Mouse (Mus musculus) forebrain, embryonic 12.5 days (tissue): ENCODE data around the gene Ttc28. TPM values are rescaled to one million over a fixed set of nuclear protein-coding genes. Genes with fewer than 3 reads are reported as not detected.

Source experiments
- ATAC-seq: fragments of 200-750 bp; cut with Nextera tagmentation; 2 replicates; pipeline ENCODE4 v1.8.0; 2017; ENCODE audit warnings: moderate TSS enrichment; ENCODE audit not compliant: low FRiP score
- H3K27ac ChIP-seq: fragments of 300-500 bp; sonication (generic); 2 replicates; pipeline ENCODE4 v1.5.1; 2016; ENCODE audit warnings: mild to moderate bottlenecking
- H3K27me3 ChIP-seq: fragments of 300-500 bp; sonication (generic); 2 replicates; pipeline ENCODE4 v1.6.1; 2016; ENCODE audit warnings: mild to moderate bottlenecking
- H3K36me3 ChIP-seq: fragments of 300-500 bp; sonication (generic); replicated peaks from 2 replicates; pipeline ENCODE4 v1.6.1; 2016; ENCODE audit warnings: mild to moderate bottlenecking
- H3K4me1 ChIP-seq: fragments of 300-500 bp; sonication (generic); 2 replicates; pipeline ENCODE4 v1.6.1; 2016
- H3K4me2 ChIP-seq: fragments of 300-500 bp; sonication (generic); 2 replicates; pipeline ENCODE4 v1.6.1; 2016; ENCODE audit warnings: mild to moderate bottlenecking, moderate library complexity
- H3K4me3 ChIP-seq: fragments of 300-500 bp; sonication (generic); replicated peaks from 2 replicates; pipeline ENCODE4 v1.5.1; 2016; ENCODE audit warnings: mild to moderate bottlenecking
- H3K9ac ChIP-seq: fragments of 300-500 bp; sonication (generic); 2 replicates; pipeline ENCODE4 v1.6.1; 2016; ENCODE audit warnings: mild to moderate bottlenecking
- H3K9me3 ChIP-seq: fragments of 300-500 bp; sonication (generic); 2 replicates; pipeline ENCODE4 v1.6.1; 2016
- WGBS: fragments of 180-500 bp; shearing (Covaris S2); methylation state at CpG from one replicate; pipeline ENCODE4 v1.1.7; 2016; 5-methylcytosine and 5-hydroxymethylcytosine counted together
- polyA plus RNA-seq: library from polyadenylated mRNA; unstranded; fragments of >200 nt; fragmentation: Nextera tagmentation; extraction: Ambion mirVana; gene quantifications from 2 replicates; pipeline ENCODE4 v1.2.1, GENCODE M21; 2016

Gene Ttc28
- polyA plus RNA-seq, 1 experiment from 2014 or later = 23.1 TPM

- H3K4me3 ChIP-seq = no peak overlapping the region
- no peak; the same call in 1 of the 2 replicates for ATAC-seq
- no peak overlapping the region; the same call in 1 of the 2 replicates for H3K4me2 ChIP-seq
- H3K27me3 ChIP-seq = no peaks in the 10 kb centered on the region
- H3K36me3 ChIP-seq = no peaks in the 10 kb centered on the region
- H3K27ac ChIP-seq = peak overlapping the region; percentile 74
- H3K9ac ChIP-seq = peak overlapping the region; percentile 33; the same call in 1 of the 2 replicates
- peaks cover 71% of the 10 kb centered on the region for H3K4me1 ChIP-seq
- WGBS = 77% methylated on average over 13 of the region's 13 CpGs
- H3K9me3 ChIP-seq = no peaks in the 10 kb centered on the region
Observed at GRCm38 (mm10) chr5:111024621-111025020, 145.0 kb downstream of the Ttc28 start.

- H3K27me3 ChIP-seq = no peaks in the 10 kb centered on the region
- H3K4me1 ChIP-seq = peaks cover 73% of the 10 kb centered on the region
- 47% methylated on average over 14 of the region's 14 CpGs for WGBS
- H3K4me3 ChIP-seq = no peak overlapping the region
- peak overlapping the region; percentile 74 for H3K27ac ChIP-seq
- peak; percentile 20; the same call in 1 of the 2 replicates for ATAC-seq
- no peak overlapping the region; the same call in 1 of the 2 replicates for H3K4me2 ChIP-seq
- H3K9me3 ChIP-seq = no peaks in the 10 kb centered on the region
- no peak overlapping the region for H3K9ac ChIP-seq
- no peaks in the 10 kb centered on the region for H3K36me3 ChIP-seq
Observed at GRCm38 (mm10) chr5:111025476-111025875, 145.9 kb downstream of the Ttc28 start.

GRCm38 (mm10) chr5:111026209-111026608 is 146.6 kb downstream of the Ttc28 start:
- Histone ChIP-seq H3K9ac (no peak overlapping the region), H3K4me3 (no peak overlapping the region), H3K4me1 (peaks cover 76% of the 10 kb centered on the region), H3K9me3 (no peaks in the 10 kb centered on the region), H3K4me2 (no peak overlapping the region), H3K36me3 (no peaks in the 10 kb centered on the region; the same call in 1 of the 2 replicates), H3K27ac (no peak overlapping the region), H3K27me3 (no peaks in the 10 kb centered on the region)
- 51% methylated on average over 8 of the region's 8 CpGs for WGBS
- ATAC-seq = no peak

GRCm38 (mm10) chr5:111028340-111028739 is 148.7 kb downstream of the Ttc28 start:
- Histone ChIP-seq H3K9me3 (no peaks in the 10 kb centered on the region), H3K27ac (no peak overlapping the region), H3K27me3 (no peaks in the 10 kb centered on the region), H3K4me1 (peaks cover 64% of the 10 kb centered on the region), H3K36me3 (no peaks in the 10 kb centered on the region; the same call in 1 of the 2 replicates), H3K4me3 (no peak overlapping the region), H3K9ac (no peak overlapping the region; the same call in 1 of the 2 replicates), H3K4me2 (no peak overlapping the region)
- 72% methylated on average over 4 of the region's 4 CpGs for WGBS
- ATAC-seq = no peak

GRCm38 (mm10) chr5:111028952-111029351 is 149.3 kb downstream of the Ttc28 start:
- no peak for ATAC-seq
- no peak overlapping the region; the same call in 1 of the 2 replicates for H3K9ac ChIP-seq
- H3K27ac ChIP-seq = no peak overlapping the region
- H3K27me3 ChIP-seq = no peaks in the 10 kb centered on the region
- H3K36me3 ChIP-seq = no peaks in the 10 kb centered on the region; the same call in 1 of the 2 replicates
- 85% methylated on average over 9 of the region's 9 CpGs for WGBS
- H3K4me3 ChIP-seq = no peak overlapping the region
- peaks cover 57% of the 10 kb centered on the region for H3K4me1 ChIP-seq
- no peak overlapping the region for H3K4me2 ChIP-seq
- H3K9me3 ChIP-seq = no peaks in the 10 kb centered on the region

GRCm38 (mm10) chr5:111032687-111033295 is 153.2 kb downstream of the Ttc28 start:
- ATAC-seq = no peak
- 72% methylated on average over 10 of the region's 10 CpGs for WGBS
- no peaks in the 10 kb centered on the region; the same call in 1 of the 2 replicates for H3K36me3 ChIP-seq
- no peak overlapping the region for H3K4me3 ChIP-seq
- H3K4me2 ChIP-seq = no peak overlapping the region
- H3K4me1 ChIP-seq = peaks cover 33% of the 10 kb centered on the region
- no peaks in the 10 kb centered on the region for H3K27me3 ChIP-seq
- no peaks in the 10 kb centered on the region for H3K9me3 ChIP-seq
- H3K9ac ChIP-seq = no peak overlapping the region
- no peak overlapping the region for H3K27ac ChIP-seq

- Histone ChIP-seq H3K9ac (no peak overlapping the region), H3K4me3 (no peak overlapping the region), H3K9me3 (no peaks in the 10 kb centered on the region), H3K4me2 (no peak overlapping the region), H3K36me3 (no peaks in the 10 kb centered on the region; the same call in 1 of the 2 replicates), H3K4me1 (peaks cover 32% of the 10 kb centered on the region), H3K27ac (no peak overlapping the region), H3K27me3 (no peaks in the 10 kb centered on the region)
- no peak for ATAC-seq
- 95% methylated on average over 4 of the region's 4 CpGs for WGBS
Observed at GRCm38 (mm10) chr5:111033489-111033888, 153.9 kb downstream of the Ttc28 start.

- H3K4me2 ChIP-seq = no peak overlapping the region
- H3K27me3 ChIP-seq = no peaks in the 10 kb centered on the region
- no peak overlapping the region for H3K4me3 ChIP-seq
- ATAC-seq = no peak
- peaks cover 46% of the 10 kb centered on the region for H3K4me1 ChIP-seq
- no peaks in the 10 kb centered on the region for H3K36me3 ChIP-seq
- H3K9ac ChIP-seq = no peak overlapping the region
- 76% methylated on average over 7 of the region's 7 CpGs for WGBS
- H3K9me3 ChIP-seq = no peaks in the 10 kb centered on the region
- peak overlapping the region; percentile 42 for H3K27ac ChIP-seq
Observed at GRCm38 (mm10) chr5:111037123-111037748, 157.6 kb downstream of the Ttc28 start.

GRCm38 (mm10) chr5:111039771-111040170 is 160.2 kb downstream of the Ttc28 start:
- H3K9ac ChIP-seq = 0 out of 2 replicates have a peak overlapping the region, but pooled peaks have one; percentile 17
- H3K4me1 ChIP-seq = peaks cover 69% of the 10 kb centered on the region
- ATAC-seq = no peak

GRCm38 (mm10) chr5:111041952-111042351 is 162.3 kb downstream of the Ttc28 start:
- WGBS = 50% methylated on average over 5 of the region's 5 CpGs
- Histone ChIP-seq H3K4me2 (no peak overlapping the region), H3K27me3 (no peaks in the 10 kb centered on the region), H3K36me3 (no peaks in the 10 kb centered on the region), H3K9ac (no peak overlapping the region), H3K27ac (peak overlapping the region; percentile 63; the same call in 1 of the 2 replicates), H3K4me1 (peaks cover 86% of the 10 kb centered on the region), H3K4me3 (no peak overlapping the region), H3K9me3 (no peaks in the 10 kb centered on the region)
- ATAC-seq = no peak

More at GRCm38 (mm10) chr5:111039771-111040170, 160.2 kb downstream of the Ttc28 start:
- H3K27ac ChIP-seq = no peak overlapping the region; the same call in 1 of the 2 replicates
- no peak overlapping the region for H3K4me2 ChIP-seq
- no peak overlapping the region for H3K4me3 ChIP-seq
- 62% methylated on average over 6 of the region's 6 CpGs for WGBS
- no peaks in the 10 kb centered on the region for H3K9me3 ChIP-seq
- H3K36me3 ChIP-seq = no peaks in the 10 kb centered on the region
- H3K27me3 ChIP-seq = no peaks in the 10 kb centered on the region

- WGBS = 10% methylated on average over 7 of the region's 7 CpGs
- no peaks in the 10 kb centered on the region for H3K9me3 ChIP-seq
- H3K4me1 ChIP-seq = peaks cover 85% of the 10 kb centered on the region
- no peak overlapping the region for H3K4me2 ChIP-seq
- no peaks in the 10 kb centered on the region for H3K27me3 ChIP-seq
- no peak overlapping the region for H3K4me3 ChIP-seq
- 0 out of 2 replicates have a peak overlapping the region, but pooled peaks have one; percentile 1 for H3K9ac ChIP-seq
- H3K27ac ChIP-seq = 0 out of 2 replicates have a peak overlapping the region, but pooled peaks have one; percentile 42
- ATAC-seq = no peak
- no peaks in the 10 kb centered on the region for H3K36me3 ChIP-seq
Observed at GRCm38 (mm10) chr5:111044193-111044592, 164.6 kb downstream of the Ttc28 start.

GRCm38 (mm10) chr5:111046359-111046758 is 166.8 kb downstream of the Ttc28 start:
- 88% methylated on average over 6 of the region's 6 CpGs for WGBS
- Histone ChIP-seq H3K4me3 (no peak overlapping the region), H3K4me2 (no peak overlapping the region), H3K36me3 (no peaks in the 10 kb centered on the region), H3K27me3 (no peaks in the 10 kb centered on the region), H3K27ac (peak overlapping the region; percentile 71), H3K4me1 (peaks cover 72% of the 10 kb centered on the region), H3K9ac (no peak overlapping the region), H3K9me3 (no peaks in the 10 kb centered on the region)
- no peak for ATAC-seq
